Comparison of ENCODE assay signal across 16 mouse cellular contexts in the genomic region with DNA sequence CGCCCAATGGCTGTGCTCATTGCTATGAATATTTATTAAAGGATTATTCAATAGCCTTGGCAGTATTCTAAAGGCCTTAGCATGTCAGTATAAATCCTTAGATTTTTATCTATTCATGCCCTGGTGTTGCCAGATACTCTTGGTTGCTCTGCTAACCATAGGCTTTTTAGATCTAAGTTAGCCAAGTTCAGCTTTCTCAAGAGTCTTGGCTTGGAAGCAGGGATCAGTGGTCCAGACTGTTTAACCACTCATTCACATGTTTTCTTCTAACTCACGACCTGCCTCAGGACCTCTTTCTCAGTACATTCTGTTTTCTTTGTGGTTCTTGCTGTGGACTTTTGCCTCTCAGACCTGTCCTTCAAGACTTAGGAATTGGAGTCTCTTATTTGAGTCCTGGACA.
"Had no signal": no experiment of that assay in that cellular context is flagged by ENCODE, and none has a peak within 500 bp of the region (broad histone marks: within the 10 kb centered on the region; RNA-seq: fewer than 3 reads in every experiment).

No protein-coding gene starts in this region.

- H3K36me3 ChIP-seq: neural tube, embryonic 12.5 days; neural tube, embryonic 13.5 days; stomach, embryonic 15.5 days had no signal

- H3K4me1 ChIP-seq: stomach, embryonic 15.5 days had no signal

- H3K9ac ChIP-seq: neural tube, embryonic 12.5 days; neural tube, embryonic 13.5 days; stomach, embryonic 15.5 days had no signal

- H3K9me3 ChIP-seq: neural tube, embryonic 12.5 days; neural tube, embryonic 13.5 days; stomach, embryonic 15.5 days had no signal

- H3K4me3 ChIP-seq: neural tube, embryonic 12.5 days; neural tube, embryonic 13.5 days; stomach, embryonic 15.5 days had no signal

- H3K27me3 ChIP-seq: neural tube, embryonic 12.5 days; neural tube, embryonic 13.5 days; stomach, embryonic 15.5 days had no signal

- DNase-seq: retina, postnatal 1 day; right cerebral cortex, adult 18-20 months; right cerebral cortex, postnatal 14 days; right cerebral cortex, postnatal 25 days; right cerebral cortex, postnatal 4 days; spleen, adult 18-20 months; thymus, adult 18-20 months; thymus, adult 2 months; thymus, postnatal 14 days; thymus, postnatal 25 days; thymus, postnatal 36 days; thymus, postnatal 4 days had no signal

- H3K4me2 ChIP-seq: neural tube, embryonic 12.5 days; neural tube, embryonic 13.5 days; stomach, embryonic 15.5 days had no signal

- H3K27ac ChIP-seq: neural tube, embryonic 12.5 days; neural tube, embryonic 13.5 days; stomach, embryonic 15.5 days; stomach, postnatal 0 days had no signal
